Mouse (Mus musculus) cerebral cortex, adult 2 months (tissue): ENCODE data around the gene Cldn24.

ENCODE experiments used
- WGBS: fragments of 180-500 bp; shearing (Covaris S2); methylation state at CpG from one replicate; pipeline ENCODE4 v1.1.7; 2018; 5-methylcytosine and 5-hydroxymethylcytosine counted together

Cldn24 gene

DNA sequence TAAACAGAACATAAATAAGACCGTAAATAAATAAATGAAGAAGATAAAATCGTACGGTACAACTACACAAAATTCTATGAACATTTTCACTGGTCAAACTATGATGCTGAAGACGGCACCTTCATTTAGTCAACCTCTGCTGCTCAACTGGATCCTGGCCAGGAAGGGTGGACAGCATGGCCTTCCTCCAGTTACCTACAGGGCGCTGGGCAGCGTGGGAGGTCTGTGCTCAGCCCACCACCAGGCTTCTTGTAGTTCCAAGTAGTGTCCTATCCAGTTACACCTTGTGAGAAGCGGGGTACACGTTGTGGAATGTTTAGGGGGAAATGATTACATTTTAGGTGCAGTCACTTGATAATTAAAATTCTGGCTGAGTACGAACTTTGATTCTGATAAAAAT lies 5.0 kb downstream of the Cldn24 start:
- WGBS: 90% methylated on average over 9 of the region's 9 CpGs

DNA sequence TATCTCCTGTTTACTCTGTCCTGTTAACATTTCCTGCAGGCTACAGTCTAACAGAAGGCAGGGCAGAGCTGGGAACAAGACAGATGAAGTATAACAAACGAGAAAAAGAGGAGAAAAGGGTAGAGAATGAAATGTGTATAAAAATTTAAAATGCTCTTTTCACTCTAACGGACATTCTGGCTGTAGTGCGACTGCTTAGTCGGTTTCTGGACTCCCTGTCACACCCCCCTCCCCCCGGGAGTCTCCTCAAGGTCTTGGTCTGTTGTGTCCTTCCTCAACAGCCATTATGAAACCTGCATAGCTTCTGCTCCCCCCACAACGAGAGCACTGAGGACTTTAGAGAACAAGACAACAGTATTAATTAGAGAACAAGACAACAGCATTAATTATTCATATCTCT lies 10.7 kb downstream of the Cldn24 start:
- WGBS: 75% methylated on average over 6 of the region's 6 CpGs

- 60% methylated on average over 1 of the region's 1 CpGs for WGBS
Measured at GRCm38 (mm10) chr8:47833944-47834343, 12.0 kb downstream of the Cldn24 start.

DNA sequence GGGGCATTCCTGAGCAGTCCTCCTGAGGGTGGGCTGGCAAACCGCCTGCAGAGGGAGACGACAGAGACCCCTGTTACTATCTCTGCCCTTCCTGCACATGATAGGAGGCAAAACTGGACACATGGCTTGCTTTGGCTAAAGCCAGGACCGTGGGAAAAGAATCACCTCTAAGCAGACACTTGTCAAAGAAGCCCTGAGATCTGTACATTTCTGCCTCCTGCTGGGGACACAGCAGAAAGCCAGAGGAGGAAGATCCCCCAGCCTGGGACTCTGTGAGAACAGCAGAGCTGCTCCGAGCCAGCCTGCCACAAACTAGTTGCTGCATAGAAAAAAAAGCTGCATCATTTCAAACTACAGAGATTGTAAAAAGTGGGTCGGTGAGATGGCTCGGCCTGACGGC lies 21.1 kb downstream of the Cldn24 start:
- WGBS: 64% methylated on average over 7 of the region's 7 CpGs

- WGBS: 90% methylated on average over 10 of the region's 10 CpGs
Measured at GRCm38 (mm10) chr8:47843651-47844050, 21.7 kb downstream of the Cldn24 start.

DNA sequence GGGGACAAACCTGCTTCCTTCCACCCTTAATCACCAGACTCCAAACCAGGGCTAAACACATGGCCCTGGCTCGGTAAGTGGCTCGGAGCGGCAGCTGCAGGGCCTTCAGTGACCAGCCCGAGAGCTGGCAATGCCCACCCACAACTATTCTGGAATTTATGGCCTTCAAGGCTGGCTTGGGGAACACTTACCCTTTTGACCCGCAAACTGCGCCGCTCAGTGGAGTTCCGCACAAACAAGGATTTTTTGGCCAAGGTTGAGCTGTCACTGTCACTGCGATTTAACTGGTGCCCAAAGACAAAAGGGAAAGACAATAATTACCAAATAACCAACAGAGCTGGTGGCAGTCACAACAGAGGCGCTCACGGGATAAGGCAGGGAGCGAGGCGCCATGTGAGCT lies 24.0 kb downstream of the Cldn24 start:
- WGBS: 90% methylated on average over 13 of the region's 13 CpGs

GRCm38 (mm10) chr8:47847161-47847560 lies 25.2 kb downstream of the Cldn24 start:
- 89% methylated on average over 14 of the region's 14 CpGs for WGBS

DNA sequence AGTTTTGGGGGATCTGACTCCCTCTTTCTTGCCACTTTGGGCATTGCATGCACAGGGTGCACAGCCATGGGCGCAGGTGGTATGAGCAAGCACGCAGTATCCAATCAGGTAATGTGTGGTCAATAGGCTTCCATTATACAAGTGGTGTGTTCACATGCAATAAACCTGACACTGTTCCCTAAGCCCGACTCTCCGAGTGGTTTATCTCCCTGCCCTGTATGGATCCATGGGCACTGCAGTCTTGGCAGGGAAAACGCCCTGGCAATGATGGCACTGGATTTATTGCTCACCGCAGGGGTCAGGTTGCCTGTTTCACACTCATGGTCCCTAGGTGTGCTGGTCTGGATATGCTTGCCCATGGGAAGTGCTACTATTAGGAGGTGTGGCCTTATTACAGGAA lies 26.0 kb downstream of the Cldn24 start:
- WGBS: 98% methylated on average over 6 of the region's 6 CpGs

- WGBS: 84% methylated on average over 8 of the region's 8 CpGs
Measured at GRCm38 (mm10) chr8:47849842-47850241, 27.9 kb downstream of the Cldn24 start.

DNA sequence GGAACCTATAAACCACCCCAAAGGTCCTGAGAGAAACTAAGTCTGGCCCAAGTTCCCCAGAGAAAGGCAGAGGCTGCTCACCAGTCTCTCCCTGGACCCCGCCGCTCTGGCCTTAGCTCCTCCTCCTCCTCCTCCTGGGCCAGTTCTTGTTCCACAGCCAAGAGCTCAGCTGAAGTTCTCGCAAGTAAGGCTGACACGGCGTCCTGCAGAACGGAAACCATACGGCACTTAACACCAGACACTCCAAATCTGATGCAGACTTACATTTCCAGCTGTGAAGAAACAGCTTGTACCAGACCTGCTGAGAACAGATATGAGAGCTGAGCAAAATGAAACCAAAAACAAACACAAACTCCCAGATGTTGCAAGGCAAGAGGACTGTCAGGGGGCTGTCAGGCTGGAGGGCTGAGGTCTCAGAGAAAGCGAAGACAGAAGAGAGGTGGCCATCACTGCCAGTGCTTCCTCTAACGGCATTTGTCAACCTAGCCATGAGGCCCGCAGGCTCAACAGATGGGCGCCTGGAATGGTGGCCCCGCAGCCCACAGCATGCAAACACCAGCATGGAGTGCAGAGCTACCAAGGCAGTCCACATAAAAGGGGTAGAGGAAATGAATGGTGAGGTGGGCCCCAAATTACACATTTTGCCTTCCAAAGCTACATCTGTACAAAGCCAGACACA lies 30.0 kb downstream of the Cldn24 start:
- WGBS: 54% methylated on average over 12 of the region's 12 CpGs

- 93% methylated on average over 5 of the region's 5 CpGs for WGBS
Measured at GRCm38 (mm10) chr8:47852737-47853136, 30.8 kb downstream of the Cldn24 start.

- WGBS: 67% methylated on average over 5 of the region's 5 CpGs
Measured at GRCm38 (mm10) chr8:47853356-47853755, 31.4 kb downstream of the Cldn24 start.

- 53% methylated on average over 12 of the region's 12 CpGs for WGBS
Measured at GRCm38 (mm10) chr8:47859259-47859658, 37.3 kb downstream of the Cldn24 start.

DNA sequence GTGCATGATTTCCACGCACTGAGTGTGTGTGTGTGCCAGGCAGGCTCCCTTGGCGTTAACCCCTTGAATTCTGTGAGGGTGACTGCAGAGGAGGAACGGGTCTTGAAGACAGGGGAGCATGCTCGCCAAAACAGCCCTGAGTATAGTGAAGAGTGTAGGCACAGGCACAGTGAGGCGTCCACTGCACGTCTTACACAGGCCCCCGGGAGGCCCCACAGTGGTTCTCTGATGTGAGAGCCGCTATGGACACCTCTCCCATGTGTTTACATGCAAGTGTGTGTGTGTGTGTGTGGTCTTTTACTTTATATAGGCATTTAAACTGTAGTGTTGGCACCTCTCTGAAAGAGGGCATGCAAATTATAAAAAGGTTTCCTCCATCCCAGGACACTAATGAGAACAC lies 44.6 kb downstream of the Cldn24 start:
- 81% methylated on average over 8 of the region's 8 CpGs for WGBS

- WGBS: 20% methylated on average over 8 of the region's 8 CpGs
Measured at GRCm38 (mm10) chr8:47867067-47867466, 45.1 kb downstream of the Cldn24 start.
